Mouse (Mus musculus): ENCODE measurements around the gene Arhgef25.

- TF ChIP-seq POLR2A (IDR thresholded peaks at IDR 0.05; ENCODE audit: low read depth, low read length) (no peak), CTCF (conservative IDR thresholded peaks at IDR 0.05; ENCODE audit: insufficient read depth, insufficient read length, low read depth, low read length) (peak; percentile 77)
Observed at GRCm38 (mm10) chr10:127164631-127165353, 25.1 kb downstream of the Arhgef25 start, which contains the start of gene B4galnt1.

All from kidney, adult 2 months (tissue).